Mouse (Mus musculus) E14TG2a.4 (cell line): Measurements from ENCODE around the gene Fus.

Experiments used
- H3K27me3 ChIP-seq: 2 replicates; pipeline ENCODE4 v1.6.1; 2014; ENCODE audit warnings: low read length, control low read depth; ENCODE audit not compliant: insufficient read depth
- H3K36me3 ChIP-seq: 2 replicates; pipeline ENCODE4 v1.6.1; 2014; ENCODE audit warnings: low read length, control low read depth; ENCODE audit not compliant: insufficient read depth
- H3K4me1 ChIP-seq: replicated peaks from 2 replicates; pipeline ENCODE4 v1.6.1; 2014; ENCODE audit warnings: low read depth, low read length, control low read depth
- H3K4me3 ChIP-seq: replicated peaks from 2 replicates; pipeline ENCODE4 v1.5.1; 2014; ENCODE audit warnings: mild to moderate bottlenecking, low read length
- H3K9me3 ChIP-seq: 2 replicates; pipeline ENCODE4 v1.6.1; 2014; ENCODE audit warnings: low read length, control low read depth
- CTCF ChIP-seq: conservative IDR thresholded peaks from 2 replicates; pipeline ENCODE4 v1.5.1; 2014; ENCODE audit warnings: low read length
- NANOG ChIP-seq: IDR thresholded peaks from 2 replicates; pipeline ENCODE4 v1.6.1; 2014; ENCODE audit warnings: borderline replicate concordance, low read length, mixed read lengths
- POU5F1 ChIP-seq: IDR thresholded peaks from 2 replicates; pipeline ENCODE4 v1.6.1; 2014; ENCODE audit warnings: low read length, borderline replicate concordance

Gene Fus

DNA sequence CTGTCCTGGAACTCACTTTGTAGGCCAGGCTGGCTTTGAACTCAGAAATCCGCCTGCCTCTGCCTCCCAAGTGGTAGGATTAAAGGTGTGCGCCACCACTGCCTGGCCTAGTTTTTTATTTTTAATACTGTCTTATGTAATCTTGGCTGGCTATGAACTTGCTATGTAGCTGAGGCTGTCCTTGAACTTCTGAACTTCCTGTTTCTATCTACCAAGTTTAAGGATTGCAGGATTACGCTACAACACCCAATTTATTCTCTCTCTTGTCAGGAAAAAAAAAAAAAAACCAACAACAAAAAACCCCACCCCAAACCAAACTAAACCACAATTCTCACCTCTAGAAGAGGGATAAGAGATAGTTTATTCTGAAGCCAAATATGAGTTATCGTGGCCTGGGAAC, 66.4 kb downstream of the Fus start:
- H3K9me3 ChIP-seq, result no peaks in the 10 kb centered on the region
- no peak for TF ChIP-seq CTCF
- no peak for TF ChIP-seq NANOG
- no peak for TF ChIP-seq POU5F1
- no peaks in the 10 kb centered on the region for H3K27me3 ChIP-seq
- no peaks in the 10 kb centered on the region for H3K36me3 ChIP-seq
- H3K4me3 ChIP-seq, result no peak overlapping the region
- peaks cover 9% of the 10 kb centered on the region for H3K4me1 ChIP-seq
